ENCODE assay signal across 7 mouse cellular contexts in genomic region chr11:31821479-31822411, GRCm38 (mm10). TPM values are rescaled to one million over a fixed set of nuclear protein-coding genes. Genes with fewer than 3 reads are reported as not detected.
DNase-seq lines count a peak whose midpoint lies in the region; ATAC-seq lines count a peak whose summit lies in the region.

No protein-coding gene starts in this region.

- H3K4me1 ChIP-seq in kidney, embryonic 16.5 days (ENCODE audit: insufficient read depth, low read length), result peaks cover 28% of the 10 kb centered on the region

- ATAC-seq in kidney, embryonic 16.5 days (ENCODE audit: low FRiP score, low TSS enrichment), result peak; percentile 83

- peak overlapping the region; percentile 64 for H3K27ac ChIP-seq in kidney, embryonic 16.5 days (ENCODE audit: low read length)

- WGBS in kidney, embryonic 16.5 days, result 40% methylated on average over 12 of the region's 12 CpGs

- no peak overlapping the region for H3K4me2 ChIP-seq in kidney, embryonic 16.5 days (replicated peaks; ENCODE audit: low read depth, low read length)

- H3K36me3 ChIP-seq in kidney, embryonic 16.5 days (ENCODE audit: insufficient read depth, low read length), result no peaks in the 10 kb centered on the region

- no peaks in the 10 kb centered on the region for H3K27me3 ChIP-seq in kidney, embryonic 16.5 days (ENCODE audit: insufficient read depth, low read length)

- no peak overlapping the region for H3K9ac ChIP-seq in kidney, embryonic 16.5 days (replicated peaks; ENCODE audit: low read length)

- no peaks in the 10 kb centered on the region for H3K9me3 ChIP-seq in kidney, embryonic 16.5 days (ENCODE audit: low read length)

- no peak overlapping the region for H3K4me3 ChIP-seq in kidney, embryonic 16.5 days (ENCODE audit: low read length)

- DNase-seq in R1 (ENCODE audit: low read depth, low spot score), result peak; percentile 68
- peak; percentile 43 for DNase-seq in embryo, embryonic 10.5 days (ENCODE audit: low spot score)
- peak; percentile 89 for DNase-seq in lung, postnatal 36 days
- no peak for DNase-seq in cerebellum, adult 8-10 months
- DNase-seq in spleen, adult 12 weeks (ENCODE audit: low spot score), result no peak
- no peak for DNase-seq in gastrocnemius, postnatal 10 days

RNA-seq across cellular contexts. Expression of gene Cpeb4, which starts 50.3 kb away (rescaled TPM):
- 4.0 and 4.3 TPM in 2 replicates for polyA plus RNA-seq in kidney, embryonic 16.5 days (2015; fragmentation: Nextera tagmentation; extraction: Ambion mirVana)
- 10 to 100 TPM; 75.9 to 76.8 TPM for total RNA-seq in gastrocnemius, postnatal 10 days (2021)

Comparison
In these comparisons a context has a peak if more than half of its experiments do, and no peak if none do; other contexts are left out.
1. DNase-seq: peak in R1 (single experiment), embryo, embryonic 10.5 days (single experiment) and lung, postnatal 36 days (single experiment); none in cerebellum, adult 8-10 months (single experiment), spleen, adult 12 weeks (single experiment) and gastrocnemius, postnatal 10 days (single experiment).